Mouse (Mus musculus) C2C12 (cell line): ENCODE data around the gene Acat3.

ENCODE experiments used
- FOSL1 ChIP-seq: IDR thresholded peaks from one replicate; pipeline ENCODE4 v1.8.0; 2011; ENCODE audit warnings: mild to moderate bottlenecking, low read length; ENCODE audit not compliant: poor library complexity, insufficient read depth, severe bottlenecking
- MAX ChIP-seq: IDR thresholded peaks from one replicate; pipeline ENCODE4 v1.6.1; 2011; ENCODE audit warnings: mild to moderate bottlenecking, control low read depth

DNA sequence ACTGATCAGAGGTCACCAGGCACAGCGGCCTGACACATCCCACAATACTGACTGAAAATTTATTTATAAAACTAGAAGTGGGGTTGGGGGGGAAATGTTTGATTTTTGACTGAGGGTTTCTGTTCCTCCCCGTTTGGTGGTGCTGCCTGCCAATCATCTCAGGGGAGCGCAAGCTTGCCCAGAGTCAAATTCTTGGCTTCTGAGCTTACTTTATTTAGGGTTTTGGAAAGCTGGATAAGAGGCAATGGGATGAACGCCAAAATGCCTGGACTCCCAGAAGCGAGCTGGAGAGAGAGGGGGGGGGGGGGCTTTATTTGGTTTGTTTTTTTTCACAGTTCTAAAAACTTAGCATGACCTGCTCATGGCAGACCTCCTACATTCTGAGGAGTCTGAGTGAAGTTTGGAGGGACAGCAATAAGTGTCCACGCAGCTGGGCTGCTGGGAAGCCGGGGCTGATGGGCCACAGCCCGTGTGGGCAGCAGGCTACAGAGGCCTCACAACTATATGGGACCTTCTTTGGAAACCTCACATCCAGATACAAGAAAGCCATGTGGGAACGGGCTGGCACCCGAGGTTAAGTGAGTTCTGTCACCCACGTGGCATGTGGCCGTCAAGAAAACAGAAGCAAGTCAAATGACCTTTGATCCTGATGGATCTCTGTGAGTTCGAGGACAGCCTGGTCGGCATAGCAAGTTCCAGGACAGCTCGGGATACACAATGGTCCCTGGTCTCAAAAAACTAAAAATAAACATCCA is 53.2 kb downstream of the Acat3 start:
- no peak for TF ChIP-seq FOSL1
- no peak for TF ChIP-seq MAX
